Mouse (Mus musculus): ENCODE measurements around the gene Kcnj13. TPM values are rescaled to one million over a fixed set of nuclear protein-coding genes. Genes with fewer than 3 reads are reported as not detected.
A peak's percentile ranks its signal among the peaks of the same experiment; 100 is the strongest.

Kcnj13 gene
- total RNA-seq (2014; rRNA removed; ENCODE audit: low replicate concordance): not detected in 2 replicates
- polyA plus RNA-seq (2015; fragmentation: Nextera tagmentation; extraction: Ambion mirVana): 0.38 and 0.83 TPM in 2 replicates

DNA sequence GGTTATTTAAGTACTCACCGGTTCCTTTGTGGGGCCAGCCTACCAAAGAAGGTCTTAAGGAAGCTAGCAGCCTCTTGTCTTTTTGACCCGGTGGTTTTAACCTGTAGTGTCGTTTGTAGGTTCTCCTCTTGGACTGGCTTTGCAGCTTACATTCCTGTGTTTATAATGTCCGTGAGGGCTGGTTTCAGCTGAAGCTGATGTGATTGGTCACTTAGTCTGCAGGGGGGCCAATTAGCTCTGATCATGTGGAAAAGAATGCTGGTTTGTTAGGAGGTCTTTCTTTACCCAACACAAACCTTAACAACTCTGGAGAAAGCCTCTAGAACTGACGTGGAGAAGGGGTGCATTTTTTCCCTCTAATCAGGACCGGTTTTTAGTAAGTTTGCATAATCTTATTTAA, at the start of gene Kcnj13:
Gene Kcnj13 (minus strand): TSS at position 136 of the 400 bp plus-strand sequence.
- ATAC-seq (ENCODE audit: insufficient read depth, low read depth) (no peak), DNase-seq (ENCODE audit: low spot score) (no peak)
- 62% methylated on average over 6 of the region's 6 CpGs for WGBS
- Histone ChIP-seq H3K27me3 (ENCODE audit: control insufficient read depth, insufficient read depth, low read length) (no peaks in the 10 kb centered on the region), H3K4me3 (ENCODE audit: low read depth, low read length) (no peak within 1 kb of the TSS), H3K27ac (ENCODE audit: low read depth) (no peak within 1 kb of the TSS), H3K9me3 (replicated peaks; ENCODE audit: control insufficient read depth, low read length) (no peaks in the 10 kb centered on the region), H3K36me3 (replicated peaks; ENCODE audit: control insufficient read depth, insufficient read depth, low read length) (peaks cover 16% of the 10 kb centered on the region), H3K4me2 (ENCODE audit: low read depth, low read length) (no peak within 1 kb of the TSS), H3K4me1 (ENCODE audit: control insufficient read depth, insufficient read depth) (peaks cover 8% of the 10 kb centered on the region; the same call in 1 of the 2 replicates), H3K9ac (replicated peaks; ENCODE audit: low read depth, low read length) (no peak within 1 kb of the TSS)
- TF ChIP-seq CTCF (IDR thresholded peaks at IDR 0.05; ENCODE audit: low read depth) (no peak), EP300 (IDR thresholded peaks at IDR 0.05; ENCODE audit: low read depth) (no peak)

DNA sequence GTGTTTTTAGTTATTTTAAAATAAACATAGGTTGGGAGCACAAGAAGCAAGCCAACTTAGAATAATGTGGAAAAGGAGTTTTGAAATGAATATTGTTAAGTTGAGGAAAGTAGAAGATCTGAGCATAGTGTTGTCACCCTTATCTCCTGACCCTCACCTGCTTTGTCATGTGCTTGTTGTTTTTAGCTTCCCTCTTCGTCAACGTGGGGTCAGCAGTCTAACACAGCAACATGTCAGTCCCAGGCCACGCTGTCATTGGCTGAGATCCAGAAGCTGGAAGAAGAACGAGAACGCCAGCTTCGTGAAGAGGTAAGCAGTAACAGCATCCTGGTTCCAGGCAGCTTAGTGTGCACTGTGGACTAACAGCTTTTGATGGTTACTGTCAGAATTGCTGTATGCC, 42.1 kb upstream of the Kcnj13 start:
- WGBS: 17% methylated on average over 6 of the region's 6 CpGs
- TF ChIP-seq EP300 (IDR thresholded peaks at IDR 0.05; ENCODE audit: low read depth) (no peak), CTCF (IDR thresholded peaks at IDR 0.05; ENCODE audit: low read depth) (no peak)

DNA sequence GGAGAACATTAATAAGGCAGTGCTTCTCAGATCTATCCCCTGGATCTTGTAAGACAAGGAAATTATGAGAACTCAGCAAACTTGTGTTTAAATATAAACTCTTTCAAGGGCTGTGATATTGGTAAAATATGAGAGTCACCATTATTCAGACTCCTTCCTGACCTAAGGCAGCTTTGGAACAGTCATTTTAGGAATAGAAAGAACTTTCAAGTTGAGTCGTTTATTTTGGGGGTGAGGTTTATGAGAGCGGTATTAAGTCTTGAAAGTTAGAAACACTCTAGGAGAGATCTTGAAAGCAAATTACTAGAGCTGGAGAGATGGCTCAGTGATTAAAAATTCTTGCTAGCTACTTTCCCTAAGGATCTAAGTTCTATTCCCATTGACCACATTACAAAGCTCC, 40.6 kb upstream of the Kcnj13 start:
- ATAC-seq (ENCODE audit: insufficient read depth, low read depth) (no peak), DNase-seq (ENCODE audit: low spot score) (no peak)
- no peak overlapping the region for H3K27ac ChIP-seq (ENCODE audit: low read depth)
- no peak overlapping the region for H3K4me2 ChIP-seq (ENCODE audit: low read depth, low read length)
- H3K9ac ChIP-seq (replicated peaks; ENCODE audit: low read depth, low read length): no peak overlapping the region
- H3K36me3 ChIP-seq (replicated peaks; ENCODE audit: control insufficient read depth, insufficient read depth, low read length): peaks cover 83% of the 10 kb centered on the region
- H3K9me3 ChIP-seq (replicated peaks; ENCODE audit: control insufficient read depth, low read length): no peaks in the 10 kb centered on the region
- no peak for TF ChIP-seq EP300 (IDR thresholded peaks at IDR 0.05; ENCODE audit: low read depth)
- TF ChIP-seq CTCF (IDR thresholded peaks at IDR 0.05; ENCODE audit: low read depth): no peak
- no peaks in the 10 kb centered on the region for H3K27me3 ChIP-seq (ENCODE audit: control insufficient read depth, insufficient read depth, low read length)
- no peak overlapping the region for H3K4me3 ChIP-seq (ENCODE audit: low read depth, low read length)
- H3K4me1 ChIP-seq (ENCODE audit: control insufficient read depth, insufficient read depth): no peaks in the 10 kb centered on the region
- whole genome bisulfite sequencing: 91% methylated on average over 2 of the region's 2 CpGs

More for the DNA sequence above, 42.1 kb upstream of the Kcnj13 start:
- H3K4me1 ChIP-seq (ENCODE audit: control insufficient read depth, insufficient read depth): no peaks in the 10 kb centered on the region
- H3K9me3 ChIP-seq (replicated peaks; ENCODE audit: control insufficient read depth, low read length): no peaks in the 10 kb centered on the region
- peaks cover 83% of the 10 kb centered on the region for H3K36me3 ChIP-seq (replicated peaks; ENCODE audit: control insufficient read depth, insufficient read depth, low read length)
- no peak overlapping the region for H3K4me3 ChIP-seq (ENCODE audit: low read depth, low read length)
- no peaks in the 10 kb centered on the region for H3K27me3 ChIP-seq (ENCODE audit: control insufficient read depth, insufficient read depth, low read length)
- H3K9ac ChIP-seq (replicated peaks; ENCODE audit: low read depth, low read length): no peak overlapping the region
- no peak overlapping the region for H3K27ac ChIP-seq (ENCODE audit: low read depth)
- ATAC-seq (ENCODE audit: insufficient read depth, low read depth) (no peak), DNase-seq (ENCODE audit: low spot score) (no peak)
- H3K4me2 ChIP-seq (ENCODE audit: low read depth, low read length): no peak overlapping the region

- Histone ChIP-seq H3K4me1 (ENCODE audit: control insufficient read depth, insufficient read depth) (no peaks in the 10 kb centered on the region), H3K4me3 (ENCODE audit: low read depth, low read length) (no peak overlapping the region), H3K9ac (replicated peaks; ENCODE audit: low read depth, low read length) (no peak overlapping the region), H3K9me3 (replicated peaks; ENCODE audit: control insufficient read depth, low read length) (no peaks in the 10 kb centered on the region), H3K36me3 (replicated peaks; ENCODE audit: control insufficient read depth, insufficient read depth, low read length) (peaks cover 71% of the 10 kb centered on the region), H3K4me2 (ENCODE audit: low read depth, low read length) (no peak overlapping the region), H3K27ac (ENCODE audit: low read depth) (no peak overlapping the region), H3K27me3 (ENCODE audit: control insufficient read depth, insufficient read depth, low read length) (no peaks in the 10 kb centered on the region)
- 89% methylated on average over 4 of the region's 4 CpGs for WGBS
- DNase-seq (ENCODE audit: low spot score): peak; percentile 26
- ATAC-seq (ENCODE audit: insufficient read depth, low read depth): no peak
- TF ChIP-seq CTCF (IDR thresholded peaks at IDR 0.05; ENCODE audit: low read depth) (peak; percentile 62), EP300 (IDR thresholded peaks at IDR 0.05; ENCODE audit: low read depth) (no peak)
These were observed 24.2 kb upstream of the Kcnj13 start for GRCm38 (mm10) chr1:87418733-87419132.

GRCm38 (mm10) chr1:87409380-87409779, 14.9 kb upstream of the Kcnj13 start:
- H3K4me1 ChIP-seq (ENCODE audit: control insufficient read depth, insufficient read depth): no peaks in the 10 kb centered on the region
- no peak for ATAC-seq (ENCODE audit: insufficient read depth, low read depth)
- H3K36me3 ChIP-seq (replicated peaks; ENCODE audit: control insufficient read depth, insufficient read depth, low read length): peaks cover 91% of the 10 kb centered on the region
- H3K9ac ChIP-seq (replicated peaks; ENCODE audit: low read depth, low read length): no peak overlapping the region
- H3K27me3 ChIP-seq (ENCODE audit: control insufficient read depth, insufficient read depth, low read length): no peaks in the 10 kb centered on the region
- H3K4me2 ChIP-seq (ENCODE audit: low read depth, low read length): no peak overlapping the region
- H3K4me3 ChIP-seq (ENCODE audit: low read depth, low read length): no peak overlapping the region
- DNase-seq (ENCODE audit: low spot score): no peak
- WGBS: 86% methylated on average over 4 of the region's 4 CpGs
- TF ChIP-seq CTCF (IDR thresholded peaks at IDR 0.05; ENCODE audit: low read depth) (no peak), EP300 (IDR thresholded peaks at IDR 0.05; ENCODE audit: low read depth) (no peak)
- no peaks in the 10 kb centered on the region for H3K9me3 ChIP-seq (replicated peaks; ENCODE audit: control insufficient read depth, low read length)
- H3K27ac ChIP-seq (ENCODE audit: low read depth): no peak overlapping the region

- Histone ChIP-seq H3K9me3 (replicated peaks; ENCODE audit: control insufficient read depth, low read length) (no peaks in the 10 kb centered on the region), H3K27ac (ENCODE audit: low read depth) (no peak overlapping the region), H3K9ac (replicated peaks; ENCODE audit: low read depth, low read length) (no peak overlapping the region), H3K4me2 (ENCODE audit: low read depth, low read length) (no peak overlapping the region), H3K4me3 (ENCODE audit: low read depth, low read length) (no peak overlapping the region), H3K36me3 (replicated peaks; ENCODE audit: control insufficient read depth, insufficient read depth, low read length) (peaks cover 72% of the 10 kb centered on the region), H3K27me3 (ENCODE audit: control insufficient read depth, insufficient read depth, low read length) (no peaks in the 10 kb centered on the region), H3K4me1 (ENCODE audit: control insufficient read depth, insufficient read depth) (no peaks in the 10 kb centered on the region)
- no peak for TF ChIP-seq EP300 (IDR thresholded peaks at IDR 0.05; ENCODE audit: low read depth)
- TF ChIP-seq CTCF (IDR thresholded peaks at IDR 0.05; ENCODE audit: low read depth): no peak
- ATAC-seq (ENCODE audit: insufficient read depth, low read depth) (no peak), DNase-seq (ENCODE audit: low spot score) (no peak)
These were observed 11.5 kb upstream of the Kcnj13 start for GRCm38 (mm10) chr1:87406012-87406411.
